Comparison of ENCODE assay signal across 8 mouse cellular contexts in genomic region chr1:33756258-33757032, GRCm38 (mm10). TPM values are rescaled to one million over a fixed set of nuclear protein-coding genes. Genes with fewer than 3 reads are reported as not detected.
A peak's percentile ranks its signal among the peaks of the same experiment; 100 is the strongest.
DNase-seq lines count a peak whose midpoint lies in the region; ATAC-seq and TF ChIP-seq lines count a peak whose summit lies in the region.

No protein-coding gene starts in this region.

- no peak for TF ChIP-seq POLR2A in kidney, adult 2 months (IDR thresholded peaks at IDR 0.05; ENCODE audit: low read depth, low read length)

- no peaks in the 10 kb centered on the region for H3K27me3 ChIP-seq in kidney, adult 2 months (replicated peaks; ENCODE audit: control insufficient read depth, insufficient read depth, low read length)
- H3K27me3 ChIP-seq in forebrain, embryonic 15.5 days: no peaks in the 10 kb centered on the region
- no peaks in the 10 kb centered on the region for H3K27me3 ChIP-seq in liver, embryonic 15.5 days

- WGBS in kidney, adult 2 months: 21% methylated on average over 18 of the region's 18 CpGs
- 22% methylated on average over 18 of the region's 18 CpGs for WGBS in forebrain, embryonic 15.5 days
- WGBS in liver, embryonic 15.5 days (ENCODE audit: insufficient replicate concordance): 9% methylated on average over 18 of the region's 18 CpGs

- TF ChIP-seq CTCF in kidney, adult 2 months (conservative IDR thresholded peaks at IDR 0.05; ENCODE audit: insufficient read depth, insufficient read length, low read depth, low read length): no peak

- H3K4me3 ChIP-seq in kidney, adult 2 months (ENCODE audit: insufficient read depth, low read depth, low read length): peak overlapping the region; percentile 76
- H3K4me3 ChIP-seq in forebrain, embryonic 15.5 days: peak overlapping the region; percentile 77
- H3K4me3 ChIP-seq in liver, embryonic 15.5 days (replicated peaks): peak overlapping the region; percentile 93

- ATAC-seq in forebrain, embryonic 15.5 days (replicated peaks): no peak
- no peak for ATAC-seq in liver, embryonic 15.5 days (ENCODE audit: insufficient read depth)

- peak overlapping the region; percentile 57 for H3K27ac ChIP-seq in kidney, adult 2 months (ENCODE audit: insufficient read depth, low read depth, low read length)
- H3K27ac ChIP-seq in forebrain, embryonic 15.5 days (replicated peaks): no peak overlapping the region
- peak overlapping the region; percentile 84 for H3K27ac ChIP-seq in liver, embryonic 15.5 days (replicated peaks)

- H3K4me1 ChIP-seq in kidney, adult 2 months (ENCODE audit: control insufficient read depth, insufficient read depth, low read length): peaks cover 24% of the 10 kb centered on the region; the same call in 1 of the 2 replicates
- H3K4me1 ChIP-seq in forebrain, embryonic 15.5 days: peaks cover 35% of the 10 kb centered on the region
- H3K4me1 ChIP-seq in liver, embryonic 15.5 days (replicated peaks): peaks cover 62% of the 10 kb centered on the region

- peak overlapping the region; percentile 95 for H3K4me2 ChIP-seq in forebrain, embryonic 15.5 days (replicated peaks)
- peak overlapping the region; percentile 99 for H3K4me2 ChIP-seq in liver, embryonic 15.5 days

- no peaks in the 10 kb centered on the region for H3K9me3 ChIP-seq in forebrain, embryonic 15.5 days
- no peaks in the 10 kb centered on the region for H3K9me3 ChIP-seq in liver, embryonic 15.5 days (replicated peaks)

- H3K9ac ChIP-seq in forebrain, embryonic 15.5 days (replicated peaks): no peak overlapping the region
- peak overlapping the region; percentile 91 for H3K9ac ChIP-seq in liver, embryonic 15.5 days

- H3K36me3 ChIP-seq in kidney, adult 2 months (ENCODE audit: control insufficient read depth, insufficient read depth, low read length): no peaks in the 10 kb centered on the region
- peaks cover 11% of the 10 kb centered on the region for H3K36me3 ChIP-seq in forebrain, embryonic 15.5 days
- H3K36me3 ChIP-seq in liver, embryonic 15.5 days (replicated peaks): peaks cover 18% of the 10 kb centered on the region; the same call in 1 of the 2 replicates

- peak; percentile 20 for DNase-seq in kidney, adult 2 months
- DNase-seq in kidney, postnatal 4 days: no peak
- peak; percentile 45 for DNase-seq in NIH3T3 (ENCODE audit: low read depth)
- no peak for DNase-seq in frontal cortex, postnatal 14 days (ENCODE audit: low spot score in 2 of 2)
- DNase-seq in left cerebral cortex, adult 8-10 months (ENCODE audit: low spot score in 2 of 2): no peak
- DNase-seq in spleen, postnatal 10 days (ENCODE audit: low spot score in 2 of 2): no peak

RNA-seq across cellular contexts. Expression of gene Bag2, which starts 1.1 kb away (rescaled TPM):
- polyA plus RNA-seq in kidney, adult 2 months (2012; rRNA removed): 18.0 and 22.0 TPM in 2 replicates
- 23.7 and 25.0 TPM in 2 replicates for polyA plus RNA-seq in forebrain, embryonic 15.5 days (2015; fragmentation: Nextera tagmentation; extraction: Ambion mirVana)
- 47.7 and 48.7 TPM in 2 replicates for polyA plus RNA-seq in liver, embryonic 15.5 days (2015; fragmentation: Nextera tagmentation; extraction: Ambion mirVana)
- total RNA-seq in left cerebral cortex, adult 8-10 months (2022): 10 to 100 TPM in 1 of 4 experiments, 1 to 10 TPM in 3; 9.5 to 10.1 (median 9.6) TPM

RNA-seq across cellular contexts. Expression of gene Rab23, which starts 36.8 kb away (rescaled TPM):
- polyA plus RNA-seq in kidney, adult 2 months (2012; rRNA removed): 7.3 and 7.5 TPM in 2 replicates
- 35.3 and 36.3 TPM in 2 replicates for polyA plus RNA-seq in forebrain, embryonic 15.5 days (2015; fragmentation: Nextera tagmentation; extraction: Ambion mirVana)
- 3.7 and 4.7 TPM in 2 replicates for polyA plus RNA-seq in liver, embryonic 15.5 days (2015; fragmentation: Nextera tagmentation; extraction: Ambion mirVana)
- total RNA-seq in left cerebral cortex, adult 8-10 months (2022): 10 to 100 TPM; 24.1 to 30.2 (median 27.6) TPM

RNA-seq across cellular contexts. Expression of gene Zfp451, which starts 58.0 kb away (rescaled TPM):
- 4.1 and 5.0 TPM in 2 replicates for polyA plus RNA-seq in kidney, adult 2 months (2012; rRNA removed)
- polyA plus RNA-seq in forebrain, embryonic 15.5 days (2015; fragmentation: Nextera tagmentation; extraction: Ambion mirVana): 44.4 and 47.0 TPM in 2 replicates
- polyA plus RNA-seq in liver, embryonic 15.5 days (2015; fragmentation: Nextera tagmentation; extraction: Ambion mirVana): 5.6 and 6.7 TPM in 2 replicates
- total RNA-seq in left cerebral cortex, adult 8-10 months (2022): 10 to 100 TPM; 48.0 to 58.7 (median 54.0) TPM

Comparison
In these comparisons a context has a peak if more than half of its experiments do, and no peak if none do; other contexts are left out.
1. DNase-seq: peak in kidney, adult 2 months (single experiment) and NIH3T3 (single experiment); none in kidney, postnatal 4 days (0 of 2), frontal cortex, postnatal 14 days (0 of 2), left cerebral cortex, adult 8-10 months (0 of 2) and spleen, postnatal 10 days (0 of 2).
2. Peak in every context shown above with its lines, with median percentiles within 50 percentile points of each other: H3K4me3 ChIP-seq.